Mouse (Mus musculus) G1E (cell line): ENCODE results near the gene Foxn4.

Source experiments
- CTCF ChIP-seq: IDR thresholded peaks from 2 replicates; pipeline ENCODE4 v1.5.1; 2012; ENCODE audit warnings: low read depth, low read length, inconsistent platforms, mixed read lengths
- GATA1 ChIP-seq: IDR thresholded peaks from 2 replicates; pipeline ENCODE4 v1.6.1; 2012; ENCODE audit warnings: borderline replicate concordance, low read length, inconsistent platforms, mixed read lengths
- POLR2AphosphoS5 ChIP-seq: IDR thresholded peaks from 2 replicates; pipeline ENCODE4 v1.6.1; 2012; ENCODE audit warnings: low read depth, low read length, inconsistent platforms; ENCODE audit not compliant: insufficient replicate concordance
- TAL1 ChIP-seq: conservative IDR thresholded peaks from 2 replicates; pipeline ENCODE4 v1.6.1; 2012; ENCODE audit warnings: low read depth, low read length, inconsistent platforms, mixed read lengths

- no peak for TF ChIP-seq CTCF
- no peak for TF ChIP-seq GATA1
- no peak for TF ChIP-seq POLR2AphosphoS5
- TF ChIP-seq TAL1, result no peak
These were observed 2.4 kb upstream of the Foxn4 start for GRCm38 (mm10) chr5:114275991-114276390.
